Mouse (Mus musculus) liver, embryonic 16.5 days (tissue): ENCODE data around the gene Neu4. TPM values are rescaled to one million over a fixed set of nuclear protein-coding genes. Genes with fewer than 3 reads are reported as not detected.
"Not testable (repeated sequence)": the region's sequence is repeated elsewhere in the genome, so short reads cannot be mapped to it uniquely, and the experiment has no call there.

Source experiments
- ATAC-seq: fragments of 200-750 bp; cut with Nextera tagmentation; 2 replicates; pipeline ENCODE4 v1.8.0; 2017; ENCODE audit warnings: low read depth, mild to moderate bottlenecking, moderate number of reproducible peaks, moderate library complexity
- H3K27ac ChIP-seq: fragments of 300-500 bp; sonication (generic); 2 replicates; pipeline ENCODE4 v1.5.1; 2014; ENCODE audit warnings: mild to moderate bottlenecking, low read length
- H3K27me3 ChIP-seq: fragments of 300-500 bp; sonication (generic); 2 replicates; pipeline ENCODE4 v1.6.1; 2014; ENCODE audit warnings: low read depth, low read length, mixed read lengths; ENCODE audit not compliant: control insufficient read depth, insufficient read depth
- H3K36me3 ChIP-seq: fragments of 300-500 bp; sonication (generic); 2 replicates; pipeline ENCODE4 v1.6.1; 2014; ENCODE audit warnings: mild to moderate bottlenecking; ENCODE audit not compliant: control insufficient read depth, insufficient read depth
- H3K4me1 ChIP-seq: fragments of 300-500 bp; sonication (generic); 2 replicates; pipeline ENCODE4 v1.6.1; 2014; ENCODE audit warnings: low read depth, low read length, mixed read lengths; ENCODE audit not compliant: control insufficient read depth
- H3K4me2 ChIP-seq: fragments of 300-500 bp; sonication (generic); 2 replicates; pipeline ENCODE4 v1.6.1; 2014; ENCODE audit warnings: low read depth, low read length, mixed read lengths
- H3K4me3 ChIP-seq: fragments of 300-500 bp; sonication (generic); 2 replicates; pipeline ENCODE4 v1.5.1; 2014; ENCODE audit warnings: low read depth, mild to moderate bottlenecking, low read length
- H3K9ac ChIP-seq: fragments of 300-500 bp; sonication (generic); 2 replicates; pipeline ENCODE4 v1.6.1; 2014; ENCODE audit warnings: low read depth, low read length
- H3K9me3 ChIP-seq: fragments of 300-500 bp; sonication (generic); replicated peaks from 2 replicates; pipeline ENCODE4 v1.6.1; 2016; ENCODE audit warnings: low read length; ENCODE audit not compliant: control insufficient read depth
- WGBS: fragments of 180-500 bp; shearing (Covaris S2); extraction: QIAGEN DNeasy Blood & Tissue Kit; methylation state at CpG from one replicate; pipeline ENCODE4 v1.1.7; 2014; ENCODE audit not compliant: insufficient replicate concordance; 5-methylcytosine and 5-hydroxymethylcytosine counted together
- polyA plus RNA-seq: library from polyadenylated mRNA; unstranded; fragments of >200 nt; fragmentation: Nextera tagmentation; extraction: Ambion mirVana; gene quantifications from 2 replicates; pipeline ENCODE4 v1.2.1, GENCODE M21; 2015

Neu4 gene
- polyA plus RNA-seq, result not detected in 2 replicates

- Histone ChIP-seq H3K27ac (no peak within 1 kb of the TSS), H3K27me3 (no peaks in the 10 kb centered on the region), H3K9ac (no peak within 1 kb of the TSS), H3K4me2 (no peak within 1 kb of the TSS), H3K4me1 (no peaks in the 10 kb centered on the region), H3K36me3 (no peaks in the 10 kb centered on the region), H3K4me3 (no peak within 1 kb of the TSS), H3K9me3 (no peaks in the 10 kb centered on the region)
- 64% methylated on average over 6 of the region's 6 CpGs for WGBS
- no peak for ATAC-seq
Measured at GRCm38 (mm10) chr1:94020151-94020550, at the start of gene Neu4. TSS of gene Neu4 (plus strand) at chr1:94020451.

- H3K9ac ChIP-seq, H3K27me3 ChIP-seq, ATAC-seq, H3K9me3 ChIP-seq, H3K4me2 ChIP-seq, H3K4me3 ChIP-seq, H3K4me1 ChIP-seq, H3K27ac ChIP-seq, H3K36me3 ChIP-seq: not testable (repeated sequence)
- WGBS, result no CpG with 5 or more reads among the region's 4 CpGs
Measured at GRCm38 (mm10) chr1:93970797-93971196, 49.5 kb upstream of the Neu4 start.

GRCm38 (mm10) chr1:93975764-93976163 is 44.5 kb upstream of the Neu4 start:
- not testable (repeated sequence) for H3K9ac ChIP-seq, H3K27ac ChIP-seq, H3K4me1 ChIP-seq, H3K27me3 ChIP-seq, H3K4me3 ChIP-seq, H3K9me3 ChIP-seq, H3K36me3 ChIP-seq, H3K4me2 ChIP-seq, ATAC-seq
- no CpG with 5 or more reads among the region's 4 CpGs for WGBS

- not testable (repeated sequence) for H3K9ac ChIP-seq, H3K4me3 ChIP-seq, H3K4me1 ChIP-seq, H3K27ac ChIP-seq, ATAC-seq, H3K27me3 ChIP-seq, H3K9me3 ChIP-seq, H3K4me2 ChIP-seq, H3K36me3 ChIP-seq
- WGBS, result no CpG with 5 or more reads among the region's 7 CpGs
Measured at GRCm38 (mm10) chr1:93978287-93978686, 42.0 kb upstream of the Neu4 start.

GRCm38 (mm10) chr1:93980932-93981331 is 39.3 kb upstream of the Neu4 start:
- H3K4me3 ChIP-seq, H3K36me3 ChIP-seq, H3K9ac ChIP-seq, H3K4me2 ChIP-seq, H3K27ac ChIP-seq, H3K9me3 ChIP-seq, H3K4me1 ChIP-seq, ATAC-seq, H3K27me3 ChIP-seq: not testable (repeated sequence)
- WGBS, result no CpG with 5 or more reads among the region's 2 CpGs

- no peak overlapping the region for H3K4me2 ChIP-seq
- no peaks in the 10 kb centered on the region for H3K9me3 ChIP-seq
- ATAC-seq, result no peak
- H3K27ac ChIP-seq, result no peak overlapping the region
- 36% methylated on average over 3 of the region's 3 CpGs for WGBS
- no peaks in the 10 kb centered on the region for H3K4me1 ChIP-seq
- H3K36me3 ChIP-seq, result no peaks in the 10 kb centered on the region
- no peaks in the 10 kb centered on the region for H3K27me3 ChIP-seq
- no peak overlapping the region for H3K9ac ChIP-seq
- H3K4me3 ChIP-seq, result no peak overlapping the region
Measured at GRCm38 (mm10) chr1:93986167-93986566, 34.1 kb upstream of the Neu4 start.

- 36% methylated on average over 3 of the region's 3 CpGs for WGBS
- Histone ChIP-seq H3K9ac (no peak overlapping the region), H3K27me3 (no peaks in the 10 kb centered on the region), H3K27ac (no peak overlapping the region), H3K4me3 (no peak overlapping the region), H3K4me1 (no peaks in the 10 kb centered on the region), H3K9me3 (no peaks in the 10 kb centered on the region), H3K36me3 (no peaks in the 10 kb centered on the region), H3K4me2 (no peak overlapping the region)
- ATAC-seq, result no peak
Measured at GRCm38 (mm10) chr1:93988786-93989185, 31.5 kb upstream of the Neu4 start.

- not testable (repeated sequence) for H3K4me1 ChIP-seq, H3K9ac ChIP-seq, ATAC-seq, H3K9me3 ChIP-seq, H3K27me3 ChIP-seq, H3K4me2 ChIP-seq, H3K27ac ChIP-seq, H3K4me3 ChIP-seq, H3K36me3 ChIP-seq
- 80% methylated on average over 7 of the region's 8 CpGs for WGBS
Measured at GRCm38 (mm10) chr1:93990209-93990608, 30.0 kb upstream of the Neu4 start, which contains the start of gene Gal3st2c. TSS of gene Gal3st2c (plus strand) at chr1:93990509.

GRCm38 (mm10) chr1:93991068-93991467 is 29.2 kb upstream of the Neu4 start:
- not testable (repeated sequence) for H3K4me2 ChIP-seq, H3K4me1 ChIP-seq, H3K4me3 ChIP-seq, H3K27ac ChIP-seq, H3K9ac ChIP-seq, H3K9me3 ChIP-seq, H3K27me3 ChIP-seq, ATAC-seq, H3K36me3 ChIP-seq
- 16% methylated on average over 2 of the region's 2 CpGs for WGBS

GRCm38 (mm10) chr1:93991491-93991890 is 28.8 kb upstream of the Neu4 start:
- H3K9ac ChIP-seq, ATAC-seq, H3K27ac ChIP-seq, H3K4me1 ChIP-seq, H3K36me3 ChIP-seq, H3K9me3 ChIP-seq, H3K27me3 ChIP-seq, H3K4me2 ChIP-seq, H3K4me3 ChIP-seq: not testable (repeated sequence)
- 50% methylated on average over 3 of the region's 3 CpGs for WGBS
